9 mouse cellular contexts compared by ENCODE assay signal in the genomic region with DNA sequence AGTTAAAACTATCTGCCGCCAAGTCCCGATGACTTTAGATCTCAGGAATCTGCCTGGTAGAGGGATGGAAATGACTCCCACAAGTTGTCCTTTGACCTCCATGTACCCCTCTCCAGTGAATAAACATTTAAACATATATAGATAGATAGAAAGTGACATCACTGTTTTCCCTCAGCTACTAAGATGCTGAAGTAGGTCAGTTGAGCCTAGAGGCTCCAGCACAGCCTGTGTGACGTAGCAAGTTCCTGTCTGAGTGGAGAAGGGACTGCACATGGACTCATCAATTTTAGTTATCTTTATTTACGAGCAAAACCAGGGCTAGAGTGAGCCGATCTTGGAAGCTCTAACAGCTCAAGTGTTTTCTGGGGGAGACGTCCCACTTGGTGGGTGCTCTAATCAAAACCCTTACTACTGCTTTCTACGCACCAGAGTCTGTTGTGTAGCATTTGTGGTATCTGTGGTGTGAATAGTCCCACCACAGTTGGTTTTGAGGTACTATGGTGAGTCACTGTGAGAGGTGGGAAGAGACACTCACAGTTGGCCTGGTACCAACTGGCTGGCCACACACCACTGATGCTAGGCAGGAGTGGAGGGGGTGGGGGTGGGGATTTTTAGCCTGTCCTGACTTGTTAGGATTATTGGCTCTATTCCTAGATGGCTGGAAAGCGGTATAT. TPM values are rescaled to one million over a fixed set of nuclear protein-coding genes. Genes with fewer than 3 reads are reported as not detected.
A peak's percentile ranks its signal among the peaks of the same experiment; 100 is the strongest.
DNase-seq lines count a peak whose midpoint lies in the region; ATAC-seq and TF ChIP-seq lines count a peak whose summit lies in the region.
"Had no signal": no experiment of that assay in that cellular context is flagged by ENCODE, and none has a peak within 500 bp of the region (broad histone marks: within the 10 kb centered on the region; RNA-seq: fewer than 3 reads in every experiment).

No protein-coding gene starts in this region.

- peak overlapping the region; percentile 59 for H3K27ac ChIP-seq in gastrocnemius, adult 2 months
- H3K27ac ChIP-seq in lung, postnatal 0 days (ENCODE audit: low read length): no peak overlapping the region
- peak overlapping the region; percentile 67 for H3K27ac ChIP-seq in intestine, embryonic 15.5 days
- H3K27ac ChIP-seq in stomach, embryonic 16.5 days (ENCODE audit: low read length): peak overlapping the region; percentile 83

- H3K27me3 ChIP-seq in lung, postnatal 0 days (replicated peaks; ENCODE audit: insufficient read depth, low read length): no peaks in the 10 kb centered on the region
- H3K27me3 ChIP-seq in intestine, embryonic 15.5 days (replicated peaks): no peaks in the 10 kb centered on the region
- no peaks in the 10 kb centered on the region for H3K27me3 ChIP-seq in stomach, embryonic 16.5 days (ENCODE audit: control insufficient read depth, insufficient read depth, low read length)

- no peak for DNase-seq in gastrocnemius, adult 2 months
- no peak for DNase-seq in gastrocnemius, postnatal 25 days
- DNase-seq in lung, postnatal 0 days (ENCODE audit: low spot score): peak; percentile 57
- DNase-seq in lung, postnatal 36 days: no peak
- DNase-seq in cerebellum, adult 18-20 months: no peak
- no peak for DNase-seq in frontal cortex, postnatal 25 days (ENCODE audit: low spot score in 2 of 2)

- H3K9ac ChIP-seq in lung, postnatal 0 days (replicated peaks; ENCODE audit: low read depth): no peak overlapping the region
- no peak overlapping the region for H3K9ac ChIP-seq in intestine, embryonic 15.5 days
- peak overlapping the region; percentile 43; the same call in 1 of the 2 replicates for H3K9ac ChIP-seq in stomach, embryonic 16.5 days (ENCODE audit: low read length)

- 43% methylated on average over 8 of the region's 8 CpGs for WGBS in lung, postnatal 0 days
- WGBS in intestine, embryonic 15.5 days: 34% methylated on average over 8 of the region's 8 CpGs
- WGBS in stomach, embryonic 16.5 days: 36% methylated on average over 8 of the region's 8 CpGs

- no peak for TF ChIP-seq CTCF in gastrocnemius, adult 2 months (IDR thresholded peaks at IDR 0.05)
- TF ChIP-seq CTCF in lung, postnatal 0 days (IDR thresholded peaks at IDR 0.05): no peak

- no peaks in the 10 kb centered on the region for H3K9me3 ChIP-seq in lung, postnatal 0 days (ENCODE audit: low read length)
- H3K9me3 ChIP-seq in intestine, embryonic 15.5 days: no peaks in the 10 kb centered on the region
- no peaks in the 10 kb centered on the region for H3K9me3 ChIP-seq in stomach, embryonic 16.5 days (replicated peaks; ENCODE audit: control insufficient read depth, low read length)

- H3K4me2 ChIP-seq in lung, postnatal 0 days (replicated peaks; ENCODE audit: low read depth, low read length): no peak overlapping the region
- H3K4me2 ChIP-seq in intestine, embryonic 15.5 days (replicated peaks): no peak overlapping the region
- H3K4me2 ChIP-seq in stomach, embryonic 16.5 days (ENCODE audit: low read depth, low read length): no peak overlapping the region; the same call in 1 of the 2 replicates

- no peak for TF ChIP-seq EP300 in lung, postnatal 0 days (IDR thresholded peaks at IDR 0.05)

- intact Hi-C loops in gastrocnemius, adult 2 months (cut with DNase I): loop anchor here (2.0 kb wide), 1 partner anchor 23 kb away; no protein-coding TSS in a partner anchor

- peak; percentile 34 for ATAC-seq in lung, postnatal 0 days
- ATAC-seq in intestine, embryonic 15.5 days: peak; percentile 38
- ATAC-seq in stomach, embryonic 16.5 days (ENCODE audit: insufficient read depth, low FRiP score): peak; percentile 20; the same call in 1 of the 2 replicates
- ATAC-seq: forebrain, embryonic 14.5 days had no signal

- H3K36me3 ChIP-seq in lung, postnatal 0 days (ENCODE audit: insufficient read depth, low read length): no peaks in the 10 kb centered on the region
- no peaks in the 10 kb centered on the region for H3K36me3 ChIP-seq in intestine, embryonic 15.5 days
- no peaks in the 10 kb centered on the region for H3K36me3 ChIP-seq in stomach, embryonic 16.5 days (ENCODE audit: control insufficient read depth, insufficient read depth, low read length)

- no peak overlapping the region for H3K4me3 ChIP-seq in gastrocnemius, adult 2 months
- H3K4me3 ChIP-seq in lung, postnatal 0 days (ENCODE audit: low read depth, low read length): no peak overlapping the region
- no peak overlapping the region for H3K4me3 ChIP-seq in intestine, embryonic 15.5 days (replicated peaks)
- no peak overlapping the region for H3K4me3 ChIP-seq in stomach, embryonic 16.5 days (replicated peaks; ENCODE audit: low read length)

- H3K4me1 ChIP-seq in lung, postnatal 0 days (ENCODE audit: insufficient read depth, low read depth, low read length): peaks cover 37% of the 10 kb centered on the region
- peaks cover 57% of the 10 kb centered on the region for H3K4me1 ChIP-seq in intestine, embryonic 15.5 days (replicated peaks)
- H3K4me1 ChIP-seq in stomach, embryonic 16.5 days (ENCODE audit: control insufficient read depth, insufficient read depth, low read length): peaks cover 62% of the 10 kb centered on the region

RNA-seq across cellular contexts. Expression of a gene that starts 43.1 kb away (rescaled TPM):
- total RNA-seq in gastrocnemius, adult 2 months (2021): 10 to 100 TPM; 23.2 to 29.0 TPM
- 10 to 100 TPM; 20.6 to 22.9 TPM for total RNA-seq in gastrocnemius, postnatal 25 days (2021)
- polyA plus RNA-seq in lung, postnatal 0 days (2015; fragmentation: Nextera tagmentation; extraction: Ambion mirVana): 120 and 155 TPM in 2 replicates
- 42.2 and 43.3 TPM in 2 replicates for polyA plus RNA-seq in intestine, embryonic 15.5 days (2015; fragmentation: Nextera tagmentation; extraction: Ambion mirVana)
- polyA plus RNA-seq in stomach, embryonic 16.5 days (2015; fragmentation: Nextera tagmentation; extraction: Ambion mirVana): 43.5 and 46.0 TPM in 2 replicates
